Mouse (Mus musculus): ENCODE measurements at regions not wholly inside any gene's neighbourhood (a gene's known extent, or its start where the extent isn't known, plus 50 kb on each side); places are given as distances from the start of the nearest gene placed in this dataset.

- 85% methylated on average over 3 of the region's 3 CpGs for WGBS
- DNase-seq (ENCODE audit: low spot score) = no peak
Measured at GRCm38 (mm10) chr14:109708733-109709132, 794.8 kb upstream of the Slitrk1 start.

GRCm38 (mm10) chr14:109700296-109700695 is 786.3 kb upstream of the Slitrk1 start:
- Histone ChIP-seq H3K9ac (replicated peaks; ENCODE audit: low read length, poor library complexity, severe bottlenecking) (no peak overlapping the region), H3K9me3 (ENCODE audit: low read length) (no peaks in the 10 kb centered on the region), H3K27ac (ENCODE audit: low read depth, low read length) (no peak overlapping the region), H3K4me1 (ENCODE audit: insufficient read depth, low read length) (no peaks in the 10 kb centered on the region), H3K36me3 (ENCODE audit: insufficient read depth, low read length) (no peaks in the 10 kb centered on the region), H3K4me2 (ENCODE audit: low read depth, low read length, poor library complexity, severe bottlenecking) (no peak overlapping the region), H3K27me3 (ENCODE audit: insufficient read depth, low read length) (no peaks in the 10 kb centered on the region), H3K4me3 (ENCODE audit: low read depth, low read length) (no peak overlapping the region)
- DNase-seq (ENCODE audit: low spot score) (no peak), ATAC-seq (ENCODE audit: low FRiP score) (no peak)
- no peak for TF ChIP-seq CTCF (IDR thresholded peaks at IDR 0.05)
- WGBS = 78% methylated on average over 2 of the region's 2 CpGs

More at GRCm38 (mm10) chr14:109708733-109709132, 794.8 kb upstream of the Slitrk1 start:
- H3K36me3 ChIP-seq (ENCODE audit: insufficient read depth, low read length) = no peaks in the 10 kb centered on the region
- no peak for TF ChIP-seq CTCF (IDR thresholded peaks at IDR 0.05)
- no peaks in the 10 kb centered on the region for H3K4me1 ChIP-seq (ENCODE audit: insufficient read depth, low read length)
- H3K27me3 ChIP-seq (ENCODE audit: insufficient read depth, low read length) = no peaks in the 10 kb centered on the region
- no peak overlapping the region for H3K4me2 ChIP-seq (ENCODE audit: low read depth, low read length, poor library complexity, severe bottlenecking)
- H3K9me3 ChIP-seq (ENCODE audit: low read length) = no peaks in the 10 kb centered on the region
- H3K9ac ChIP-seq (replicated peaks; ENCODE audit: low read length, poor library complexity, severe bottlenecking) = no peak overlapping the region
- H3K4me3 ChIP-seq (ENCODE audit: low read depth, low read length) = no peak overlapping the region
- ATAC-seq (ENCODE audit: low FRiP score) = no peak
- H3K27ac ChIP-seq (ENCODE audit: low read depth, low read length) = no peak overlapping the region

DNA sequence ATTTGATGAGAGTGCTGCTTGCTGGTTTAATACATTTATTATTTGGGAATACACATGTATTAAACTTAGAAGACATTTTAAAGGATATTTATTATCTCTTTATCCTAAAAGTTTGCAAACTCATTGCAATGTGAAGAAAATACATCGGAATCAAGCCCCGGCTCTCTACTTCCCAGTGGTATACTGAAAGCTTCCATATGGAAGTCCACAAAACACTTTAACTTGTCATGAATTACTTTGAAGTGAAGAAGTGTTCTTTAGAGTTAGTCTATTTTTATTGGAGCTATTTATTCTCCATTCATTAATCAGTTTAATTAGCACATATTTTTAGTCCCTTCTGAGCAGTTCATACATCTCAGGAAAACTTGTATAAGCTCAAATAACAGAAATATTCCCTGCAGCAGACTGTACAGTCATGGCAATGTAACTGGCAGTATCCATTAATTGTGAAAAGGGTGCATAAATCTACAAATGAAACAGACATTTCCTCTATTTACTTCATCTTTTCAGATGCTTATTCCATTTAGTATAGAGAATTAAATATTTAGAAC is 754.7 kb upstream of the Slitrk1 start:
- no peaks in the 10 kb centered on the region for H3K36me3 ChIP-seq (ENCODE audit: insufficient read depth, low read length)
- H3K27ac ChIP-seq (ENCODE audit: low read depth, low read length) = no peak overlapping the region
- 78% methylated on average over 2 of the region's 2 CpGs for WGBS
- no peaks in the 10 kb centered on the region for H3K9me3 ChIP-seq (ENCODE audit: low read length)
- no peak overlapping the region for H3K9ac ChIP-seq (replicated peaks; ENCODE audit: low read length, poor library complexity, severe bottlenecking)
- H3K4me1 ChIP-seq (ENCODE audit: insufficient read depth, low read length) = no peaks in the 10 kb centered on the region
- no peaks in the 10 kb centered on the region for H3K27me3 ChIP-seq (ENCODE audit: insufficient read depth, low read length)
- no peak for TF ChIP-seq CTCF (IDR thresholded peaks at IDR 0.05)
- ATAC-seq (ENCODE audit: low FRiP score) = no peak
- DNase-seq (ENCODE audit: low spot score) = no peak
- H3K4me2 ChIP-seq (ENCODE audit: low read depth, low read length, poor library complexity, severe bottlenecking) = no peak overlapping the region
- H3K4me3 ChIP-seq (ENCODE audit: low read depth, low read length) = no peak overlapping the region

GRCm38 (mm10) chr14:109668076-109668475 is 754.1 kb upstream of the Slitrk1 start:
- no peak for ATAC-seq (ENCODE audit: low FRiP score)
- 52% methylated on average over 2 of the region's 2 CpGs for WGBS
- peak; percentile 20 for DNase-seq (ENCODE audit: low spot score)

DNA sequence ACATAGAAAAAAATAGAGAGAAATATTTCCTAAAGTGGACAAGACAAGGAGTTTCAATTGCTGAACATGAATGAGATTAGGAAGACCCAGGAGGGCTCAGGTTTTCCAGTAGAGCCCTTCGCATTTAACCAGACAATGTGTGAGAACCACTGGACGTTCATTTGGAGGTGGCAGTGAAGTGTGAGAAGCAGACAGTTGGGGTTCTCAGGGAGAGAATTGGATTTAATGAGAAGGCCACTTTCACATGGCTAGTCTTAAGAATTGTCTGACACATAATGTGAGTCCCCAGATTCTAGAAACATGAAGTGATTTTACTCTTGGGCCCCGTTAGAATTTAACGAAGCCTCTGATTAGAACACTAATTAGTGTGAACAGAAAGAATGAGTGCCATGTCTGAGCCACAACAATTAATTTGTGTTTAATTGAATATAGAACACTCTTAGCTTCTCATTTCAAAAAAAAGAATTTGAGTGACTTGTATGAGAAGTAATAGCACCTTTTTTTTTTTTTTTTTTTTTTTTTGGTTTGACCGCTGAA is 749.6 kb upstream of the Slitrk1 start:
- Histone ChIP-seq H3K4me3 (ENCODE audit: low read depth, low read length) (no peak overlapping the region), H3K4me1 (ENCODE audit: insufficient read depth, low read length) (no peaks in the 10 kb centered on the region), H3K4me2 (ENCODE audit: low read depth, low read length, poor library complexity, severe bottlenecking) (no peak overlapping the region), H3K9me3 (ENCODE audit: low read length) (no peaks in the 10 kb centered on the region), H3K36me3 (ENCODE audit: insufficient read depth, low read length) (no peaks in the 10 kb centered on the region), H3K27me3 (ENCODE audit: insufficient read depth, low read length) (no peaks in the 10 kb centered on the region), H3K27ac (ENCODE audit: low read depth, low read length) (no peak overlapping the region), H3K9ac (replicated peaks; ENCODE audit: low read length, poor library complexity, severe bottlenecking) (no peak overlapping the region)
- DNase-seq (ENCODE audit: low spot score) = peak; percentile 14
- no peak for ATAC-seq (ENCODE audit: low FRiP score)
- 76% methylated on average over 5 of the region's 5 CpGs for WGBS
- no peak for TF ChIP-seq CTCF (IDR thresholded peaks at IDR 0.05)

More at GRCm38 (mm10) chr14:109668076-109668475, 754.1 kb upstream of the Slitrk1 start:
- no peak for TF ChIP-seq CTCF (IDR thresholded peaks at IDR 0.05)
- H3K9me3 ChIP-seq (ENCODE audit: low read length) = no peaks in the 10 kb centered on the region
- no peak overlapping the region for H3K27ac ChIP-seq (ENCODE audit: low read depth, low read length)
- H3K4me2 ChIP-seq (ENCODE audit: low read depth, low read length, poor library complexity, severe bottlenecking) = no peak overlapping the region
- H3K4me3 ChIP-seq (ENCODE audit: low read depth, low read length) = no peak overlapping the region
- no peaks in the 10 kb centered on the region for H3K36me3 ChIP-seq (ENCODE audit: insufficient read depth, low read length)
- H3K27me3 ChIP-seq (ENCODE audit: insufficient read depth, low read length) = no peaks in the 10 kb centered on the region
- no peaks in the 10 kb centered on the region for H3K4me1 ChIP-seq (ENCODE audit: insufficient read depth, low read length)
- no peak overlapping the region for H3K9ac ChIP-seq (replicated peaks; ENCODE audit: low read length, poor library complexity, severe bottlenecking)

GRCm38 (mm10) chr14:109660351-109660750 is 746.4 kb upstream of the Slitrk1 start:
- H3K9ac ChIP-seq (replicated peaks; ENCODE audit: low read length, poor library complexity, severe bottlenecking) = no peak overlapping the region
- no peaks in the 10 kb centered on the region for H3K36me3 ChIP-seq (ENCODE audit: insufficient read depth, low read length)
- peak; percentile 74 for TF ChIP-seq CTCF (IDR thresholded peaks at IDR 0.05)
- H3K4me3 ChIP-seq (ENCODE audit: low read depth, low read length) = no peak overlapping the region
- DNase-seq (ENCODE audit: low spot score) (peak; percentile 5), ATAC-seq (ENCODE audit: low FRiP score) (no peak)
- H3K9me3 ChIP-seq (ENCODE audit: low read length) = no peaks in the 10 kb centered on the region
- no peak overlapping the region for H3K27ac ChIP-seq (ENCODE audit: low read depth, low read length)
- H3K27me3 ChIP-seq (ENCODE audit: insufficient read depth, low read length) = no peaks in the 10 kb centered on the region
- no peaks in the 10 kb centered on the region for H3K4me1 ChIP-seq (ENCODE audit: insufficient read depth, low read length)
- no peak overlapping the region for H3K4me2 ChIP-seq (ENCODE audit: low read depth, low read length, poor library complexity, severe bottlenecking)
